Mouse (Mus musculus): ENCODE results near the gene Rpp25. TPM values are rescaled to one million over a fixed set of nuclear protein-coding genes. Genes with fewer than 3 reads are reported as not detected.

Gene Rpp25
- polyA plus RNA-seq, 1 experiment from 2014 or later, result 8.7 TPM

DNA sequence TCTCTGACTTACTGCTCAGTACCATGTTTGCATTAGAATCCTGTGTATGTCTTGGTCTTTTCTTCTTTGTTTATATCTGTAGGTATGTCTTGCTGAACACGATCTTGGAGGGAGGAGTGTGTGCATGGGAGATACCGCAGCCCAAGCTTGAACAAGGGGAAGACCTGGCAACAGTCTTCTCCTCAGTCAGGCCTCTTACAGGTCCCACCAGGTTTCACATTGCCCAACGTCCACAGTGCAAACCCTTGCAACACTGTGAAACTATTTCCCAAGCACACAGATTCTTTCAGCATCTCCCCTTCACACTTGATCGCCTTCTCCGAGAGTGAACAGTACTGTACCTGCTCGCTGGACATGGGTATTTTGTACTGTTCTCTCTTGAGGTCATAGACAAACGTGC lies 16.0 kb upstream of the Rpp25 start:
- H3K4me3 ChIP-seq (ENCODE audit: low read depth, low read length), result no peak overlapping the region
- H3K9ac ChIP-seq (ENCODE audit: low read length), result no peak overlapping the region
- no peaks in the 10 kb centered on the region for H3K27me3 ChIP-seq (ENCODE audit: control insufficient read depth, insufficient read depth, low read length)
- WGBS, result 76% methylated on average over 7 of the region's 7 CpGs
- no peak overlapping the region for H3K4me2 ChIP-seq (ENCODE audit: low read depth)
- no peaks in the 10 kb centered on the region for H3K36me3 ChIP-seq (ENCODE audit: control insufficient read depth, insufficient read depth, low read length)
- DNase-seq (ENCODE audit: low spot score) (no peak), ATAC-seq (ENCODE audit: insufficient read depth, low FRiP score, low TSS enrichment) (no peak)
- no peaks in the 10 kb centered on the region for H3K9me3 ChIP-seq (ENCODE audit: control insufficient read depth, low read length)
- no peak overlapping the region for H3K27ac ChIP-seq (ENCODE audit: low read depth, low read length)
- H3K4me1 ChIP-seq (ENCODE audit: control insufficient read depth, insufficient read depth, low read length), result no peaks in the 10 kb centered on the region

- Histone ChIP-seq H3K36me3 (ENCODE audit: control insufficient read depth, insufficient read depth, low read length) (no peaks in the 10 kb centered on the region), H3K9ac (ENCODE audit: low read length) (no peak overlapping the region)
- DNase-seq (ENCODE audit: low spot score), result no peak
These were observed 10.3 kb upstream of the Rpp25 start for GRCm38 (mm10) chr9:57493532-57493931.

DNA sequence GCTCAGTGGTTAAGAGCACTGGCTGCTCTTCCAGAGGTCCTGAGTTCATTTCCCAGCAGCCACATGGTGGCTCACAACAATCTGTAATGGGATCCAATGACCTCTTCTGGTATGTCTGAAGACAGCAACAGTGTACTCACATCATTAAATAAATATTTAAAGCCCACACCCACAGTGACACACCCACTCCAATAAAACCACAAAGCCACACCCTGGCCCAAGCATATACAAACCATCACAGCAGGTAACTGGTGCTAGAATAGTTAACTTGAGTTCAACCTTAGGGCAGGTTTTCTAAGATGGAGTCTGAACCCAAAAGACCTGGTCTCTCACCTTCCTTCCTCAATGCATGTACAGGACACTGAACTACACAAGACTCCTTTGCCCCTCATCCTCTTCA lies 8.9 kb upstream of the Rpp25 start:
- Histone ChIP-seq H3K9ac (ENCODE audit: low read length) (no peak overlapping the region), H3K36me3 (ENCODE audit: control insufficient read depth, insufficient read depth, low read length) (no peaks in the 10 kb centered on the region), H3K4me1 (ENCODE audit: control insufficient read depth, insufficient read depth, low read length) (no peaks in the 10 kb centered on the region), H3K27ac (ENCODE audit: low read depth, low read length) (no peak overlapping the region), H3K27me3 (ENCODE audit: control insufficient read depth, insufficient read depth, low read length) (0 out of 2 replicates have a peak, but pooled peaks cover 4% of the 10 kb centered on the region), H3K4me3 (ENCODE audit: low read depth, low read length) (no peak overlapping the region), H3K9me3 (ENCODE audit: control insufficient read depth, low read length) (no peaks in the 10 kb centered on the region), H3K4me2 (ENCODE audit: low read depth) (no peak overlapping the region)
- DNase-seq (ENCODE audit: low spot score), result no peak
- no peak for ATAC-seq (ENCODE audit: insufficient read depth, low FRiP score, low TSS enrichment)

More at GRCm38 (mm10) chr9:57493532-57493931, 10.3 kb upstream of the Rpp25 start:
- WGBS, result 87% methylated on average over 2 of the region's 2 CpGs
- Histone ChIP-seq H3K9me3 (ENCODE audit: control insufficient read depth, low read length) (no peaks in the 10 kb centered on the region), H3K4me2 (ENCODE audit: low read depth) (no peak overlapping the region), H3K27me3 (ENCODE audit: control insufficient read depth, insufficient read depth, low read length) (0 out of 2 replicates have a peak, but pooled peaks cover 2% of the 10 kb centered on the region), H3K4me1 (ENCODE audit: control insufficient read depth, insufficient read depth, low read length) (no peaks in the 10 kb centered on the region), H3K4me3 (ENCODE audit: low read depth, low read length) (no peak overlapping the region), H3K27ac (ENCODE audit: low read depth, low read length) (no peak overlapping the region)
- no peak for ATAC-seq (ENCODE audit: insufficient read depth, low FRiP score, low TSS enrichment)

GRCm38 (mm10) chr9:57497236-57497635 lies 6.6 kb upstream of the Rpp25 start:
- peaks cover 25% of the 10 kb centered on the region for H3K27me3 ChIP-seq (ENCODE audit: control insufficient read depth, insufficient read depth, low read length)
- H3K9ac ChIP-seq (ENCODE audit: low read length), result no peak overlapping the region
- WGBS, result 81% methylated on average over 5 of the region's 5 CpGs
- H3K36me3 ChIP-seq (ENCODE audit: control insufficient read depth, insufficient read depth, low read length), result no peaks in the 10 kb centered on the region
- H3K9me3 ChIP-seq (ENCODE audit: control insufficient read depth, low read length), result no peaks in the 10 kb centered on the region
- peaks cover under 1% of the 10 kb centered on the region; the same call in 1 of the 2 replicates for H3K4me1 ChIP-seq (ENCODE audit: control insufficient read depth, insufficient read depth, low read length)
- H3K27ac ChIP-seq (ENCODE audit: low read depth, low read length), result no peak overlapping the region
- ATAC-seq (ENCODE audit: insufficient read depth, low FRiP score, low TSS enrichment) (no peak), DNase-seq (ENCODE audit: low spot score) (no peak)
- no peak overlapping the region for H3K4me2 ChIP-seq (ENCODE audit: low read depth)
- no peak overlapping the region for H3K4me3 ChIP-seq (ENCODE audit: low read depth, low read length)

DNA sequence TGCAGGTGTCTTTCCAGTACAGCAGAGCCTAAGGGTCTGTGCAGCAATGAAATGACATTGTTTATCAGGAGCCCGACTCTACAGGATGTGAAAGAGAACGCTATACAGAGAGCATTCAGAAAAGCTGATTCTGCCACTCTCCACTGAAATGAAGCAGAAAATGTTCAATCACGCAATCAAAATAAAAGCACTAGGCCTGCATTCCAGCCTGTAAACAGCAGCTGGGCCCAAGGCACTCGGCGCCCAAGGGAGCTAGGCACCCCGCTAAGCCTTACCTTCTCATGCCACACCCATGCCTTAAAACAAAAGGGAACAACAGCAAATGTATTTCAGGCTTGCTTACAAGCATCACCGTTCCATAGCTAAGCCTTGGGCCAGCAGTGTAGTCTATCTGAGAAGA lies 5.3 kb upstream of the Rpp25 start:
- no peak for ATAC-seq (ENCODE audit: insufficient read depth, low FRiP score, low TSS enrichment)
- H3K9ac ChIP-seq (ENCODE audit: low read length), result no peak overlapping the region; the same call in 1 of the 2 replicates

DNA sequence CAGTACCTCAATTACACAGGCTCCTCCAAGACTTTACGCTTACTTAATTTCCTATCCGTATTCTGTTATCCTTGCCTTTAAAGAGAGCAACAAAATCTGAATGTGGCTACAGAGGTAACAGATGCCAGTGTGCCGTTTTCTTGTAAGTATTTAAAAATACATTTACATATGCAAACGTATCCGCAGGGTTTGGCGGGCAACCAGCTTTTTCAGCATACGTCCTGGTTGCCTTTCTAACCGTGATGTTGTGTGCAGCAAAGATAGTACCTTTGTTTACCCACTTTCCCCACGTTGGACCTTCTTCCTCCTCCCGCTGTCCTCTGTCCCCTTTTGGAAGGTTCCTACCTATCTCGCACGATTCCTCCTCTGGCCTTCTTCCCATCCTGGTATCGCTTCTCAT lies 2.4 kb upstream of the Rpp25 start:
- H3K27me3 ChIP-seq (ENCODE audit: control insufficient read depth, insufficient read depth, low read length), result peaks cover 66% of the 10 kb centered on the region

More for the DNA sequence above, 5.3 kb upstream of the Rpp25 start:
- Histone ChIP-seq H3K27me3 (ENCODE audit: control insufficient read depth, insufficient read depth, low read length) (peaks cover 38% of the 10 kb centered on the region), H3K4me1 (ENCODE audit: control insufficient read depth, insufficient read depth, low read length) (peaks cover 7% of the 10 kb centered on the region), H3K4me3 (ENCODE audit: low read depth, low read length) (no peak overlapping the region), H3K9me3 (ENCODE audit: control insufficient read depth, low read length) (no peaks in the 10 kb centered on the region), H3K36me3 (ENCODE audit: control insufficient read depth, insufficient read depth, low read length) (no peaks in the 10 kb centered on the region), H3K4me2 (ENCODE audit: low read depth) (no peak overlapping the region), H3K27ac (ENCODE audit: low read depth, low read length) (no peak overlapping the region)
- 54% methylated on average over 7 of the region's 7 CpGs for WGBS
- no peak for DNase-seq (ENCODE audit: low spot score)

GRCm38 (mm10) chr9:57501861-57502260 lies 2.0 kb upstream of the Rpp25 start:
- Histone ChIP-seq H3K4me2 (ENCODE audit: low read depth) (peak overlapping the region; percentile 17), H3K9ac (ENCODE audit: low read length) (no peak overlapping the region; the same call in 1 of the 2 replicates), H3K27ac (ENCODE audit: low read depth, low read length) (peak overlapping the region; percentile 39; the same call in 1 of the 2 replicates), H3K9me3 (ENCODE audit: control insufficient read depth, low read length) (no peaks in the 10 kb centered on the region), H3K36me3 (ENCODE audit: control insufficient read depth, insufficient read depth, low read length) (no peaks in the 10 kb centered on the region), H3K4me1 (ENCODE audit: control insufficient read depth, insufficient read depth, low read length) (peaks cover 11% of the 10 kb centered on the region), H3K27me3 (ENCODE audit: control insufficient read depth, insufficient read depth, low read length) (peaks cover 67% of the 10 kb centered on the region), H3K4me3 (ENCODE audit: low read depth, low read length) (peak overlapping the region; percentile 13; the same call in 1 of the 2 replicates)
- under 1% methylated on average over 20 of the region's 20 CpGs for WGBS
- DNase-seq (ENCODE audit: low spot score), result peak; percentile 73
- no peak; the same call in 1 of the 2 replicates for ATAC-seq (ENCODE audit: insufficient read depth, low FRiP score, low TSS enrichment)

More for the DNA sequence above, 2.4 kb upstream of the Rpp25 start:
- Histone ChIP-seq H3K9ac (ENCODE audit: low read length) (no peak overlapping the region; the same call in 1 of the 2 replicates), H3K9me3 (ENCODE audit: control insufficient read depth, low read length) (no peaks in the 10 kb centered on the region), H3K4me3 (ENCODE audit: low read depth, low read length) (peak overlapping the region; percentile 13; the same call in 1 of the 2 replicates), H3K4me1 (ENCODE audit: control insufficient read depth, insufficient read depth, low read length) (peaks cover 11% of the 10 kb centered on the region), H3K27ac (ENCODE audit: low read depth, low read length) (peak overlapping the region; percentile 39; the same call in 1 of the 2 replicates), H3K4me2 (ENCODE audit: low read depth) (peak overlapping the region; percentile 17), H3K36me3 (ENCODE audit: control insufficient read depth, insufficient read depth, low read length) (no peaks in the 10 kb centered on the region)
- ATAC-seq (ENCODE audit: insufficient read depth, low FRiP score, low TSS enrichment) (no peak), DNase-seq (ENCODE audit: low spot score) (no peak)
- WGBS, result 7% methylated on average over 13 of the region's 13 CpGs

DNA sequence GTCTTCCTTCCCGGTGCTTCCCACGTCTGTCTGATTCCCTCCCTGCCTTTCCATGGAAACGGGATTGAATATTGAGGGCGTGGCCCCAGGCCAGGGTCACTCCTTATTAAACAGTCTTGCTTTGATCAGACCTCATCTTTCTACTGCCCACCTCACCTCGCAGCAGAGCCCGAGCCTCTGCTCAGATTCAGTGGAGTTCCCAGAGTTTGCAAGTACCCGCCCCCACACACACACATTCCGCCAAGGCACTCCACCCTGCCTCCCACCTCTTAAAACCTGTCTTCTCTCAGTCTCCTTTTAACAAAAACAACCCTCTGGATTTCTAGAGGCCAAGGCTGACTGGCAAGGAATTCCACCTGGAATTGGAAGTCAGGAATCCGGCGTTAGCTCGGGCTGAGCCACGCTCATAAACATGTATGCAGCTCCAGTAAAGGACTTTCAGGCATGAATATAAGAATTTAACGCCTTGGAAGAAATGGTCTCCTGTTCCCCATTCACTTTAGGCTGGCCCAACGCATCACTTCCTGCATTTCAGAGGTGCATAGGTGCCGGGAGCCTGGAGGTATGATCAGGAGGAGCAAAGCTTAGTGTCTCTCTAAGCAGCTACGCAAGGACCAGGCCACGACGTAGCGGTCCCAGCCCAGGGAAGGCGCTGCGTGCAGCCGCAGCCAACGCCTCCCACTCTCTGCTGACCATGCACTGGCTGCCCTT lies 760 bp upstream of the Rpp25 start:
- Histone ChIP-seq H3K36me3 (ENCODE audit: control insufficient read depth, insufficient read depth, low read length) (no peaks in the 10 kb centered on the region), H3K9ac (ENCODE audit: low read length) (no peak overlapping the region), H3K4me2 (ENCODE audit: low read depth) (peak overlapping the region; percentile 73), H3K27ac (ENCODE audit: low read depth, low read length) (no peak overlapping the region), H3K4me3 (ENCODE audit: low read depth, low read length) (peak overlapping the region; percentile 37), H3K27me3 (ENCODE audit: control insufficient read depth, insufficient read depth, low read length) (peaks cover 67% of the 10 kb centered on the region), H3K4me1 (ENCODE audit: control insufficient read depth, insufficient read depth, low read length) (peaks cover 11% of the 10 kb centered on the region), H3K9me3 (ENCODE audit: control insufficient read depth, low read length) (no peaks in the 10 kb centered on the region)
- WGBS, result 2% methylated on average over 23 of the region's 23 CpGs
- peak; percentile 43 for DNase-seq (ENCODE audit: low spot score)
- ATAC-seq (ENCODE audit: insufficient read depth, low FRiP score, low TSS enrichment), result no peak

GRCm38 (mm10) chr9:57504381-57504700 lies 515 bp downstream of the Rpp25 start:
- H3K4me2 ChIP-seq (ENCODE audit: low read depth), result peak overlapping the region; percentile 73
- ATAC-seq (ENCODE audit: insufficient read depth, low FRiP score, low TSS enrichment), result peak; percentile 50; the same call in 1 of the 2 replicates
- no peak overlapping the region for H3K27ac ChIP-seq (ENCODE audit: low read depth, low read length)
- H3K27me3 ChIP-seq (ENCODE audit: control insufficient read depth, insufficient read depth, low read length), result peaks cover 63% of the 10 kb centered on the region
- peak overlapping the region; percentile 31 for H3K9ac ChIP-seq (ENCODE audit: low read length)
- DNase-seq (ENCODE audit: low spot score), result peak; percentile 69
- WGBS, result 1% methylated on average over 34 of the region's 34 CpGs
- H3K9me3 ChIP-seq (ENCODE audit: control insufficient read depth, low read length), result no peaks in the 10 kb centered on the region
- peak overlapping the region; percentile 37 for H3K4me3 ChIP-seq (ENCODE audit: low read depth, low read length)
- H3K4me1 ChIP-seq (ENCODE audit: control insufficient read depth, insufficient read depth, low read length), result peaks cover 11% of the 10 kb centered on the region
- no peaks in the 10 kb centered on the region for H3K36me3 ChIP-seq (ENCODE audit: control insufficient read depth, insufficient read depth, low read length)
